Mouse (Mus musculus) CH12F3 (cell line): Measurements from ENCODE around the gene Rubcn.
"Not testable (repeated sequence)": the region's sequence is repeated elsewhere in the genome, so short reads cannot be mapped to it uniquely, and the experiment has no call there.

Experiments
- in situ Hi-C: fragments of 300-500 bp; cut with MboI; formaldehyde crosslinking; loops from 2 replicates; pipeline ENCODE4 v1.14.3; 2020; ENCODE audit warnings: low sequenced_read_pairs

Rubcn gene

GRCm38 (mm10) chr16:32877343-32878156 is at the start of gene Rubcn, which contains the start of gene Fyttd1:
Gene Rubcn, minus strand, starts transcription at chr16:32877766.
Gene Fyttd1, plus strand, starts transcription at chr16:32877500.
- in situ Hi-C loops = no loop called here

- in situ Hi-C loops = no loop called here
These were observed 49.5 kb upstream of the Rubcn start for GRCm38 (mm10) chr16:32927044-32927443.

DNA sequence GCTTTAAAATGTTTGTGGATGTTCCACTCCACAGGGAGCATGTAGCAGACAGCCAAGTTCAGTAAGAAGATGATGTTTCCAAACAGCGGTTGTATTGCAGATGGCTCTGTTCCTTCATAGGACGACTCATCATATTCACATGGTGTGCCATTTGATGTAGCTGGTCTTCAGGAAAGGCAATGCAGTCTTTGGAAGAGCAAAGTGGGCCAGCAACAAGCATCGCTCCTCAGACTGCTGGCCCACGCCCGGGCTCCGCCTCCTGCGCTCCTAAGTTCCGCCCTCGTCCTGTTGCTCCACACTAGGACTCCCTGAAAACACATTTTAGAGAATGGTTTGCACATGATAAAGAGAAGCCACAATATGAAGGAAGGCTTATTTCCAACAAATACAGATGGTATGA is 49.1 kb upstream of the Rubcn start:
- in situ Hi-C loops = not testable (repeated sequence)

- in situ Hi-C loops = no loop called here
These were observed 37.9 kb upstream of the Rubcn start for GRCm38 (mm10) chr16:32915292-32916068.

GRCm38 (mm10) chr16:32913937-32914881 is 36.6 kb upstream of the Rubcn start, which contains the start of gene Lrch3:
Gene Lrch3, plus strand, starts transcription at chr16:32914100.
- in situ Hi-C loops = no loop called here

- in situ Hi-C loops = no loop called here
These were observed 35.6 kb upstream of the Rubcn start for GRCm38 (mm10) chr16:32913212-32913611.

- in situ Hi-C loops = no loop called here
These were observed 29.2 kb upstream of the Rubcn start for GRCm38 (mm10) chr16:32906727-32907126.

GRCm38 (mm10) chr16:32906186-32906585 is 28.6 kb upstream of the Rubcn start:
- in situ Hi-C loops = no loop called here

DNA sequence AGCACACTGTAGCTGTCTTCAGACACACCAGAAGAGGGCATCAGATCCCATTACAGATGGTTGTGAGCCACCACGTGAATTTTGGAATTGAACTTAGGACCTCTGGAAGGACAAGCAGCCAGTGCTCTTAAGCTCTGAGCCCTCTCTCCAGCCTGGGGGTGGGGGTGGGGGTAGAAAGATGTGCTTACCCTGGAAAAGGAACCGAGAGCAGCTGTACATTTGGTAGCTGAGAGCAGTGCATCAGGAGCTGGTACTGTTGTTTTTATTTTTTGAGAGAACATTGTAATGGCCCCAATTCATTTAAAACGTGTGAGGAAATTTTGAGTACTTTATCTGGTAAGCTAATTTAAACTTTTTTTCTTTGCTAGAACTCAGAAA is 24.5 kb upstream of the Rubcn start:
- in situ Hi-C loops = no loop called here

DNA sequence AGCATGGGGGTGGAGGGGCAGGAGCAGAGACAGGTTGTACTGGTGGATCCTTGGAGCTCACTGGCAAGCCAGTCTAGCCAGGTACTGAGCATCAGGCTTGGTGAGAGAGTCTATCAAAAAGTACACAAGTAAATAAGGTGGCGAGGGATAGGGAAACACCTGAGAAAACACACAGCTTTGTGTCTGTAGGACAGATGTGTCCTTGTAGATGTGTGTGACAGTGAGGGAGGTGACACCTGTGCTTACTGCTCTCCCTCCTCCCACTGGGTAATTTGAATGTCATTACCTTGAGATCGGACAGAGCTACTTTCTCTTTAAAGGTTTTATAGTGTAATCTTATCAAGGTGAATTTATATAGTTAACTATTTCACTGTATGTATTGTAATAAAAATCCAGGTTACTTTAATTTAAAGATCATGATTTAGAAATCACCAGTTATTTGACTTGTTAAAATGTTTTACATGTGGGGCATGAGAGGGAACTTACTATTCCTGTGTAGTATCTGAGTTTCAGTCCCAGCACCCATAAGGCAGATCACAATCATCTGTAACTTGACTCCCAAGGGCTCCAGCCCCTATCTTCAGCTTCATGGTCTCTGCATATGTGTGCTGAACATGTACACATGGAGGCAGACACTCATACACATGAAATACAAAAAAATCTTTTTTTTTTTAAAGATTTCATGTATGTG is 23.9 kb upstream of the Rubcn start:
- in situ Hi-C loops = no loop called here

- in situ Hi-C loops = no loop called here
These were observed 18.6 kb upstream of the Rubcn start for GRCm38 (mm10) chr16:32896126-32896525.

GRCm38 (mm10) chr16:32889881-32890280 is 12.3 kb upstream of the Rubcn start:
- in situ Hi-C loops = no loop called here

GRCm38 (mm10) chr16:32887996-32888395 is 10.4 kb upstream of the Rubcn start:
- in situ Hi-C loops = no loop called here

DNA sequence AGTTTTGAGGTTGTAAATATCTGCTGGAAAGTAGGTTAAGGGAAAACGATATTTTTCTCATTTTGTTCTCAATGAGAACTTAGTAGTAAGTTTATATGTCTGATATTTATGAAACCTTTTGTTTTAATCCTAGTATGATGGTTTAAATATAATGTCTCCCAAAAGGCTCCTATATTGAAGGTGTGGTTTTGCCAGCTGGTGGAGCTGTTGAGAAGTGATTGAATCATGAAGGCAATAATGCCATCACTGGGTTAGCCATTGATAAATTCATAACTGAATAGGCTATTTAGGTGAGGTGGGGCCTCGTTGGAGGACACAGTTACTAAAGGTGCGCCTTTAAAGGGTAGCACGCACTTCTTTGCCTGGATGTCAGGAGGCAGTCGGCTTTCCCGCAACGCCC is 4.0 kb upstream of the Rubcn start:
- in situ Hi-C loops = no loop called here

GRCm38 (mm10) chr16:32878972-32879926 is 1.7 kb upstream of the Rubcn start:
- in situ Hi-C loops = no loop called here

- in situ Hi-C loops = no loop called here
These were observed 612 bp upstream of the Rubcn start for GRCm38 (mm10) chr16:32878157-32878598.

DNA sequence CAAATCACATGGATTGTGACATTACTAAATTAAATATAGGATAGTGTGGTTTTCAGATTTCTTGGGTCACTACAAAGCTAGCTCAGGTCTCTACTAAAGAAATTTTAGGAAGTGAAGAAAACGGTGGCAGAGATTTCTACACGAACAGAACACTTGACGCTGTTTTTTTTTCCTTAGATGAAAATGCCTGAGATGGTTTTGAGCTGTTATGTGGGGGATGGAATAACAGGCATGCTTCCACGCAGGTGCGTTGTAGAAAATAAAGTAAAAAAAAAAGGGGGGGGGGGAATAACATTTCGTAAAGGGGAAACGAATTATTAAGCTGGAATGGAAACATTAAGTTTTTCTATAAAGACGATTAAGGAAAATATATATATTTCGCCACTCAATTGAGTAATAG is 735 bp downstream of the Rubcn start:
- in situ Hi-C loops = no loop called here

GRCm38 (mm10) chr16:32875847-32876246 is 1.7 kb downstream of the Rubcn start:
- in situ Hi-C loops = no loop called here

DNA sequence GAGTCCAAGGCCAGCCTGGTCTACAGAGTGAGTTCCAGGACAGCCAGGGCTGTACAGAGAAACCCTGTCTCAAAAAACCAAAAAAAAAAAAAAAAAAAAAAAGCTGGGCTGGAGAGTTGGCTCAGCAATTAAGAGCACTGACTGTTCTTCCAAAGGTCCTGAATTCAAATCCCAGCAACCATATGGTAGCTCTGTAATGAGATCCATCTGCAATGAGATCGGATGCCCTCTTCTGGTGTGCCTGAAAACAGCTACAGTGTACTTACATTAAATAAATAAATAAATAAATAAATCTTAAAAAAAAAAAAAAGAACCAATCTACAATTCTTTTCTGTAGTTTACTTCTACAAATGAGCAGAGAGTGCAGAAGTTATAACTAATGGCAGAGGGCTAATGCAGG is 2.3 kb downstream of the Rubcn start:
- in situ Hi-C loops = not testable (repeated sequence)
